Mouse (Mus musculus) heart, adult 2 months (tissue): ENCODE results near the gene 9330182L06Rik.

Source experiments
- CTCF ChIP-seq: fragments of 200-600 bp; IDR thresholded peaks from 2 replicates; pipeline ENCODE4 v1.8.1; 2022; ENCODE audit warnings: antibody characterized with exemption, mild to moderate bottlenecking, moderate library complexity
- EP300 ChIP-seq: fragments of 200-500 bp; IDR thresholded peaks from 2 replicates; pipeline ENCODE4 v1.6.1; 2011; ENCODE audit warnings: low read depth, low read length, control low read depth; ENCODE audit not compliant: insufficient read depth
- POLR2A ChIP-seq: fragments of 200-500 bp; IDR thresholded peaks from 2 replicates; pipeline ENCODE4 v1.6.1; 2011; ENCODE audit warnings: mild to moderate bottlenecking, low read depth, low read length, control low read depth; ENCODE audit not compliant: insufficient read depth

- TF ChIP-seq CTCF (no peak), EP300 (no peak), POLR2A (no peak)
These were observed 92.2 kb downstream of the 9330182L06Rik start for GRCm38 (mm10) chr5:9358076-9358475.
